Comparison of ENCODE assay signal across 17 mouse cellular contexts in the genomic region with DNA sequence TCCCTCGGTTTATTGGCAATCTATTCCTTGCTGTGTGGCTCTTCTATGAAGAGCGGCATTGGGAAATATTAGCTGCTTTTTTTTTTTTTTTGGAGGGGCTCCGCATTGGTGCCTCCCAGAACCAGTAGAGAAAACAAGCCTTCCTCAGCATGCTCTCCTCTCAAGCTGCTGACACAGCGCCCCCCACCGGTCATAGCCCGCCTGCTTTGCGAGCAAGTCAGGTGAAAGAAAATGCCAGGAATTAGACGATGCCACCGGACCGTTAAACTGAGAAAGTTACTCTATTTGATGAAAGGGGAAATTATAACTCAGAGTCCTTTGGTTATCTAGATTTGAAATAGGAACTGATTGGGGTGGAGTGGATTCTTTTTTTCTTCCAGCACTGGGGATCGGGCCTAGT. TPM values are rescaled to one million over a fixed set of nuclear protein-coding genes. Genes with fewer than 3 reads are reported as not detected.
A peak's percentile ranks its signal among the peaks of the same experiment; 100 is the strongest.
DNase-seq lines count a peak whose midpoint lies in the region; ATAC-seq and TF ChIP-seq lines count a peak whose summit lies in the region.
"Had no signal": no experiment of that assay in that cellular context is flagged by ENCODE, and none has a peak within 500 bp of the region (broad histone marks: within the 10 kb centered on the region; RNA-seq: fewer than 3 reads in every experiment).

No protein-coding gene starts in this region.

- 31% methylated on average over 11 of the region's 11 CpGs for WGBS in olfactory bulb, adult 2 months
- WGBS in hindbrain, embryonic 14.5 days = 82% methylated on average over 11 of the region's 11 CpGs
- WGBS in intestine, postnatal 0 days = 80% methylated on average over 11 of the region's 11 CpGs

- TF ChIP-seq EP300 in ES-Bruce4 (IDR thresholded peaks at IDR 0.05; ENCODE audit: insufficient read depth, low read depth, low read length) = no peak

- in situ Hi-C loops in Patski (cut with MboI; ENCODE audit: low pct_unique_long_range_greater_than_20kb) = no loop called here

- POLR2A ChIA-PET in Patski (lab: Charles Lee) = no interaction called here

- H3K4me2 ChIP-seq in hindbrain, embryonic 14.5 days (replicated peaks) = no peak overlapping the region
- H3K4me2 ChIP-seq in intestine, postnatal 0 days (replicated peaks; ENCODE audit: low read depth) = no peak overlapping the region
- H3K4me2 ChIP-seq: heart, embryonic 12.5 days; hindbrain, embryonic 15.5 days; limb, embryonic 15.5 days; midbrain, embryonic 11.5 days had no signal

- H3K9ac ChIP-seq in ES-Bruce4 (ENCODE audit: low read depth, poor library complexity, severe bottlenecking) = no peak overlapping the region
- H3K9ac ChIP-seq in hindbrain, embryonic 14.5 days = no peak overlapping the region
- no peak overlapping the region for H3K9ac ChIP-seq in intestine, postnatal 0 days (ENCODE audit: low read depth, low read length)
- H3K9ac ChIP-seq: heart, embryonic 12.5 days; hindbrain, embryonic 15.5 days; limb, embryonic 15.5 days had no signal

- H3K4me1 ChIP-seq in ES-Bruce4 (ENCODE audit: control insufficient read depth, insufficient read depth, low read length) = no peaks in the 10 kb centered on the region
- peaks cover 27% of the 10 kb centered on the region for H3K4me1 ChIP-seq in olfactory bulb, adult 2 months (ENCODE audit: control insufficient read depth, insufficient read depth, low read length)
- 0 out of 2 replicates have a peak, but pooled peaks cover 3% of the 10 kb centered on the region for H3K4me1 ChIP-seq in hindbrain, embryonic 14.5 days (replicated peaks; ENCODE audit: control insufficient read depth, insufficient read depth, low read length)
- no peaks in the 10 kb centered on the region for H3K4me1 ChIP-seq in intestine, postnatal 0 days (replicated peaks; ENCODE audit: control insufficient read depth, insufficient read depth, low read length)
- H3K4me1 ChIP-seq: heart, embryonic 12.5 days; hindbrain, embryonic 15.5 days had no signal

- H3K27me3 ChIP-seq in ES-Bruce4 (ENCODE audit: control insufficient read depth, insufficient read depth, low read length, poor library complexity, severe bottlenecking) = no peaks in the 10 kb centered on the region
- H3K27me3 ChIP-seq in Patski = no peaks in the 10 kb centered on the region
- H3K27me3 ChIP-seq in hindbrain, embryonic 14.5 days (ENCODE audit: control insufficient read depth, insufficient read depth, low read length) = no peaks in the 10 kb centered on the region
- no peaks in the 10 kb centered on the region for H3K27me3 ChIP-seq in intestine, postnatal 0 days (replicated peaks; ENCODE audit: control insufficient read depth, insufficient read depth, low read length)
- H3K27me3 ChIP-seq: CH12.LX; heart, embryonic 12.5 days; hindbrain, embryonic 15.5 days; limb, embryonic 15.5 days had no signal

- no peak overlapping the region for H3K27ac ChIP-seq in layer of hippocampus, adult 2 months
- no peak overlapping the region for H3K27ac ChIP-seq in ES-Bruce4 (ENCODE audit: insufficient read depth, low read length)
- no peak overlapping the region for H3K27ac ChIP-seq in olfactory bulb, adult 2 months (ENCODE audit: insufficient read depth, low read depth, low read length)
- H3K27ac ChIP-seq in hindbrain, embryonic 14.5 days = no peak overlapping the region
- no peak overlapping the region for H3K27ac ChIP-seq in intestine, postnatal 0 days (ENCODE audit: low read depth, low read length)
- H3K27ac ChIP-seq: hindbrain, embryonic 15.5 days; limb, embryonic 15.5 days had no signal

- no peak overlapping the region for H3K4me3 ChIP-seq in layer of hippocampus, adult 2 months
- no peak overlapping the region for H3K4me3 ChIP-seq in ES-Bruce4 (ENCODE audit: low read depth, low read length)
- H3K4me3 ChIP-seq in olfactory bulb, adult 2 months (ENCODE audit: insufficient read depth, low read depth, low read length) = no peak overlapping the region
- no peak overlapping the region for H3K4me3 ChIP-seq in hindbrain, embryonic 14.5 days (replicated peaks; ENCODE audit: low read length)
- no peak overlapping the region for H3K4me3 ChIP-seq in intestine, postnatal 0 days (ENCODE audit: low read depth, low read length)
- H3K4me3 ChIP-seq: heart, embryonic 12.5 days; hindbrain, embryonic 15.5 days; limb, embryonic 15.5 days had no signal

- DNase-seq in layer of hippocampus, adult 2 months (ENCODE audit: low spot score in 2 of 2) = peak in 1 of 2 experiments; percentile 51
- no peak for DNase-seq in layer of hippocampus, adult 9-11 months
- DNase-seq in Patski (ENCODE audit: low read depth, low spot score) = no peak
- no peak for DNase-seq in heart, adult 18-20 months
- no peak for DNase-seq in hindbrain, embryonic 14.5 days (ENCODE audit: low spot score)
- DNase-seq: adrenal gland, postnatal 25 days; cerebellum, adult 2 months; gastrocnemius, postnatal 10 days; lung, postnatal 14 days had no signal

- no peak for ATAC-seq in Patski
- ATAC-seq in hindbrain, embryonic 14.5 days (ENCODE audit: low FRiP score) = no peak
- no peak for ATAC-seq in intestine, postnatal 0 days

- peak; percentile 63 for TF ChIP-seq CTCF in layer of hippocampus, adult 2 months (conservative IDR thresholded peaks at IDR 0.05)
- TF ChIP-seq CTCF in ES-Bruce4 (IDR thresholded peaks at IDR 0.05; ENCODE audit: low read depth, low read length) (peak; percentile 81), Patski (IDR thresholded peaks at IDR 0.05) (peak; percentile 22)
- peak; percentile 56; the same call in 1 of the 2 replicates for TF ChIP-seq CTCF in olfactory bulb, adult 2 months (IDR thresholded peaks at IDR 0.05; ENCODE audit: insufficient read depth, low read depth, low read length)
- no peak for TF ChIP-seq CTCF in intestine, postnatal 0 days (IDR thresholded peaks at IDR 0.05; ENCODE audit: low read depth)

- H3K36me3 ChIP-seq in ES-Bruce4 (ENCODE audit: control insufficient read depth, insufficient read depth, low read length, poor library complexity, severe bottlenecking) = no peaks in the 10 kb centered on the region
- no peaks in the 10 kb centered on the region for H3K36me3 ChIP-seq in hindbrain, embryonic 14.5 days (replicated peaks; ENCODE audit: control insufficient read depth, insufficient read depth)
- H3K36me3 ChIP-seq in intestine, postnatal 0 days (ENCODE audit: control insufficient read depth, insufficient read depth) = 0 out of 2 replicates have a peak, but pooled peaks cover 4% of the 10 kb centered on the region
- H3K36me3 ChIP-seq: limb, embryonic 15.5 days had no signal

- no peak for TF ChIP-seq POLR2A in ES-Bruce4 (IDR thresholded peaks at IDR 0.05; ENCODE audit: insufficient read depth, low read length)
- TF ChIP-seq POLR2A in olfactory bulb, adult 2 months (IDR thresholded peaks at IDR 0.05; ENCODE audit: insufficient read depth, low read depth, low read length) = no peak

- CTCF ChIA-PET in Patski (lab: Charles Lee) = interaction anchor here (0.7 to 1.3 kb wide), 3 partner anchors 10 to 159 kb away, joined by 3 to 4 read pairs (median 4); partner anchors contain the start of gene B3glct

- no peaks in the 10 kb centered on the region for H3K9me3 ChIP-seq in ES-Bruce4 (replicated peaks; ENCODE audit: control insufficient read depth, insufficient read depth, low read length, poor library complexity, severe bottlenecking)
- H3K9me3 ChIP-seq in hindbrain, embryonic 14.5 days (ENCODE audit: control insufficient read depth, low read length) = no peaks in the 10 kb centered on the region
- no peaks in the 10 kb centered on the region for H3K9me3 ChIP-seq in intestine, postnatal 0 days (ENCODE audit: control insufficient read depth)
- H3K9me3 ChIP-seq: hindbrain, embryonic 15.5 days; limb, embryonic 15.5 days had no signal

RNA-seq across cellular contexts. Expression of gene B3glct, which starts 14.5 kb away (rescaled TPM):
- 10 to 100 TPM; 10.7 to 11.9 TPM for total RNA-seq in layer of hippocampus, adult 2 months (2021)
- polyA plus RNA-seq in ES-Bruce4 (2011; ENCODE audit: insufficient read depth, insufficient read length, low read depth, missing spikeins) = 14.2 and 18.5 TPM in 2 replicates
- polyA plus RNA-seq in Patski (2021) = 16.7 TPM
- not detected in 2 replicates for polyA plus RNA-seq in olfactory bulb, adult 2 months (2012; ENCODE audit: insufficient read depth, insufficient read length, low replicate concordance, missing spikeins)
- 1 to 10 TPM; 5.5 to 5.8 TPM for total RNA-seq in heart, adult 18-20 months (2021)
- 15.9 and 18.8 TPM in 2 replicates for polyA plus RNA-seq in hindbrain, embryonic 14.5 days (2014; fragmentation: Nextera tagmentation; extraction: Ambion mirVana)
- 10.7 and 11.2 TPM in 2 replicates for polyA plus RNA-seq in intestine, postnatal 0 days (2015; fragmentation: Nextera tagmentation; extraction: Ambion mirVana)

RNA-seq across cellular contexts. Expression of gene Hsph1, which starts 56.4 kb away (rescaled TPM):
- 100 to 1,000 TPM; 337 to 340 TPM for total RNA-seq in layer of hippocampus, adult 2 months (2021)
- polyA plus RNA-seq in ES-Bruce4 (2011; ENCODE audit: insufficient read depth, insufficient read length, low read depth, missing spikeins) (154 and 163 TPM in 2 replicates), Patski (2021) (200 TPM)
- 581 TPM in 1 of 2 replicates, not detected in the other for polyA plus RNA-seq in olfactory bulb, adult 2 months (2012; ENCODE audit: insufficient read depth, insufficient read length, low replicate concordance, missing spikeins)
- 100 to 1,000 TPM in 1 of 2 experiments, 10 to 100 TPM in 1; 97.7 to 121 TPM for total RNA-seq in heart, adult 18-20 months (2021)
- 99.4 and 117 TPM in 2 replicates for polyA plus RNA-seq in hindbrain, embryonic 14.5 days (2014; fragmentation: Nextera tagmentation; extraction: Ambion mirVana)
- polyA plus RNA-seq in intestine, postnatal 0 days (2015; fragmentation: Nextera tagmentation; extraction: Ambion mirVana) = 9.0 and 10.0 TPM in 2 replicates
